Mouse (Mus musculus) megakaryocyte-erythroid progenitor cell, adult 5-6 weeks (primary cell): ENCODE data around the gene Atp8a2. TPM values are rescaled to one million over a fixed set of nuclear protein-coding genes. Genes with fewer than 3 reads are reported as not detected.

Source experiments
- ATAC-seq: replicated peaks from 2 replicates; pipeline ENCODE4 v1.8.0; 2016; ENCODE audit warnings: mild to moderate bottlenecking, inconsistent platforms; ENCODE audit not compliant: severe bottlenecking, poor library complexity, low FRiP score, low TSS enrichment
- total RNA-seq, 2 experiments: library from RNA; stranded (forward) in 1 of 2; stranded (reverse) in 1 of 2; fragments of 200-1000, 215-1000 nt in 1 of 2; fragments of >200 nt in 1 of 2; fragmentation: Nextera tagmentation in 1 of 2; gene quantifications; 2 replicates each; pipeline ENCODE4 v1.2.3; 2014 to 2017

Gene Atp8a2
- total RNA-seq, 2 experiments from 2014 or later: 3.3 TPM; not detected in 1

DNA sequence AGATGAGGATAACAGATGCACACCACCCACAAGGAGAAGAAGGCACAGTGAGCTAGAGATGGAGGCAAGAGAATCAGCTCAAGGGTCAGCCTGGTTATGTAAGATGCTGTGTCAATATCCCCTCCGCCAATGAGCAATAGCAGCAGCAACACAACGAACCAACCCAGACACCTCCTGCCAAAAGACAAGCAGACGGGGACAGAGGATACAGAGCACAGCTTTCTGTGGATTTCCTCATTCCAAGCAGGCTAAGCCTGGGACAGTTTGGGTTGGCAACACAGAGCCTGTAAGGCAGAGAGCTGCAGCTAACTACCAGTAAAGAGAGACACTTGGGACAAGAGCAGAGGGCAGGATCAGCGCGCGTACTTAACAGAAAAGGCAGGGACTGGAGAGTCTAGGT, 504.8 kb downstream of the Atp8a2 start:
- no peak for ATAC-seq

DNA sequence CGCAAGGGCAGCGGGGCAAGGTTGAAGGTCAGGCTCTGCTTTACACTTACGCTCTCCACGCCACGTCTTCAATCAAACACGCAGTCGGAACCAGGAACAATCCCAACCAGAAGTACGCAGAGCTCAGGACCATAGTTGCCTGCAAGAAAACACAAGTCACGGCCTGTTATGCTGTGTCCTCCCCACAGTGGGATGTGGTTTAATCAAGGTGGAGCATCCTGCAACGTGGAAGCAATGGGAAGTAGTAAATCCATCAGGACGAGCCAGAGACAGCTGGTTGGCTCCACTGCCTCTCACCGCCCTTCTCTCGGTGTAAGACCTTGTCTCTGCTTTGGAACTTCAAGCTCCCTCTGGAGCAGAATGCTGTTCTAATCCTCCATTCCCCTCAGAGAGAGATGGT, 505.6 kb downstream of the Atp8a2 start:
- ATAC-seq: no peak

- ATAC-seq: no peak
Measured at GRCm38 (mm10) chr14:59690954-59691353, 506.0 kb downstream of the Atp8a2 start.

DNA sequence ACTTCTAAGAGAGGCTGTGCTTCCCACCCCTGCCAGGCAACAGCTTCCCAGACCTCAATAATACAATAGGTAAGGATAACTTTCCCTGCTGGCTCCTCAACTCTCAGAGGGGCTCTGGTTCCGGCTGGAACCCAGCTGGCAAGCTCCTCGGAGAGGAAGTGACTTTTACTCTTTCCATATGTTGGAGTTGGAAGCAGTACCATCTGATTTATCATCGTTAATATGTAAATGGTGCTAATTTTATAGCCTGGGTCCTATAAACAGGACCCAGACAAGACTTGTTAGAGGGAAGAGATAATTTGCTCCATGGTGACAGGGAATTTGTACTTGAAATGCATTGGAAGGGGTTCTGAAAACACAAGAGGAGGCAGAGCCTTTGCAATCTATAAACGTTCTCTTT, 507.4 kb downstream of the Atp8a2 start:
- no peak for ATAC-seq

DNA sequence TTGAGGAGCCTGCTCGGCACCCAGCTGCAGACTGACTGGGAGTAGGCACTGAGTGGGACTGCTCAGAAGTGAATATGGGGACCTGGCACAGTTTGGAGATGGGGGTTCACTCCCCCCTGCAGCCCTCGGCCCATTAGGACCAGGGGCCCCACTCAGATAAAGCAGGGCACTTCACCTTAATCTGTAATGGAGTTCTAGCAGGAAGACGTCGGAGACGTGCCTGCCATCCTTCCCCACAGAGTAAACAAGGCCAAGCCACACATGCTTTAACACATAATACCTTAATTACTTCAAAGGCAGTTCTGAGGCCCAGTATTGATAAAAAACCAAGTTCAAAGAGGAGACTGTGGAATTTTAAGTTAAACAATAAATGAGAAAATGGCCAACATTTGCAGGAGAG, 510.8 kb downstream of the Atp8a2 start:
- no peak for ATAC-seq

DNA sequence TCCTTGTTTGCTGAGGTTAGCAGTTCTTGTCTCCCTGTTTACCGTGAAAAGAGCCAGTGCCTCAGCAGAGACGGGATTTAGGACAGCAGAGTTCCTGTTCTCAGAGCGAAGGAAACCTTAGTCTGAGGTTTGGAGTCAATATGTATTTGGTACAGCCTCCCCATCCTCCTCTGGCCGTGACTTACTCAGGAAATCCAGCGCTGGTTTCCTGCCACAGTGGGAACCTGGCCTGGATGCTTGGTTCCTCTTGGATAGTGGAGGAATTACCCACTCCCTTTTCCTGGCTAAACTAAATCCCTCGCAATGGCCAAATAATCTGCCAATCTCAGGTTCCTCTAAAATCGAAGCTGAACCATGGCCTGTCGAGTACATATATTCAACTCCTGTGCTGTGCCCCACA, 511.6 kb downstream of the Atp8a2 start:
- no peak for ATAC-seq

DNA sequence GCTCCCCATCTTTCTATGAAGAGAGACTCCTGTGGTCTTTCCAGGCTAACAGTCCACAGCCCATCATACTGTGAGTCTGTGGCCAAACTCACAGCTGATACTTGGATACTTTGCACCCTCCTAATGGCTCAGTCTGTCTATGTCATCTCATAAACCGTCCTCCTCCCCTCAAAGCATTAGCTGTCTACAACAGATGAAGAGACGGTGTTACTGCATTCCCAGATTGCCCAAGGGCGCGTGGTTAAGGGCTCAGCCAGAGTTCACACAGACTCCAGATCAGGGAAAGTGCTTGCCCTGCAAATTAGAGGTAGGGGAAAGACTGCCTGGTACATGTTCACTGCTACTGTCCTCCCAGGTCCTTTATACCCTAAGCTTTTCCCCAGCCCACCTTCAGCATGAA, 515.1 kb downstream of the Atp8a2 start:
- ATAC-seq: no peak

GRCm38 (mm10) chr14:59677598-59678003, 519.4 kb downstream of the Atp8a2 start:
- no peak for ATAC-seq

GRCm38 (mm10) chr14:59675330-59675729, 521.6 kb downstream of the Atp8a2 start:
- no peak for ATAC-seq

GRCm38 (mm10) chr14:59674556-59674955, 522.4 kb downstream of the Atp8a2 start:
- ATAC-seq: no peak

- ATAC-seq: no peak
Measured at GRCm38 (mm10) chr14:59672893-59673515, 524.0 kb downstream of the Atp8a2 start.

GRCm38 (mm10) chr14:59657098-59657497, 539.9 kb downstream of the Atp8a2 start:
- no peak for ATAC-seq

- no peak for ATAC-seq
Measured at GRCm38 (mm10) chr14:59656591-59656990, 540.4 kb downstream of the Atp8a2 start.

GRCm38 (mm10) chr14:59649337-59649736, 547.6 kb downstream of the Atp8a2 start:
- no peak for ATAC-seq

DNA sequence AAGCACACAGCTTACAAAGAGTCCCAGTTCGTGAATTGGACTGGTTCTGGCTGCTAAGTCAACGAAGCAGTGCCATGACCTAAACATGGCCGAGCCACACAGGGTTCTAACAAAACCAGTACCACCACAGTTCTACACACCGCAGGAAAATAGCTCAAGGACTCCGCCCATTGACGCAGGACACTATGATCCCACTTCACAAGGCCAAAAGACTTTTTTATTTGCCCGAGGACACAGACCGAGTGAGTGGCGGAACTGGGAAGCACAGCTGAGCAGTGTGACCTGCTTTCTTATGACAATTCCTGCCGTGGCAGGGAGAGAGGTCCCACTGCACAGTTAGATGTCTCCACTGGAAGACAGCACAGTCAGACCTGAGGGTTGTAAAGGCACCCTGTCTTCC, 548.4 kb downstream of the Atp8a2 start:
- no peak for ATAC-seq

GRCm38 (mm10) chr14:59646826-59647697, 549.9 kb downstream of the Atp8a2 start:
- ATAC-seq: no peak

DNA sequence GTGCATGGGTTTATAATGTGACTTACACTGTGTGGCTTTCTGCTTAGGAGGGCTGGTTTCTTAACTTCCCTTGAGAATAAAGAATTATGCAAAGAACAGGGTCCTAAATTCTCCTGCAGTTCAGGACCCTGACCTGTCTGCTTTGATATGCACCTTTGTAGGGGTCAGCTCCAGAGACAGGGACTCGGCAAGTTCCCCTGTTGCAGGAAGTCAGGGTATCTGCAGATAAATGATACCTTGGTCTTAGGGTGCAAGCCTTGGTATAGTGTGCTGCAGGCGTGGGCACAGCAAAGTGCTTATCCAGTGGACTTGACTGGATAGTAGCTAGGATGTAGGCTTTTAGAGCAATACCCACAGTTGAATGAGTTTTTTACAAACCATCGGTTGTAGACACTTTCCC, 552.1 kb downstream of the Atp8a2 start:
- no peak for ATAC-seq

GRCm38 (mm10) chr14:59644166-59644565, 552.8 kb downstream of the Atp8a2 start:
- no peak for ATAC-seq

DNA sequence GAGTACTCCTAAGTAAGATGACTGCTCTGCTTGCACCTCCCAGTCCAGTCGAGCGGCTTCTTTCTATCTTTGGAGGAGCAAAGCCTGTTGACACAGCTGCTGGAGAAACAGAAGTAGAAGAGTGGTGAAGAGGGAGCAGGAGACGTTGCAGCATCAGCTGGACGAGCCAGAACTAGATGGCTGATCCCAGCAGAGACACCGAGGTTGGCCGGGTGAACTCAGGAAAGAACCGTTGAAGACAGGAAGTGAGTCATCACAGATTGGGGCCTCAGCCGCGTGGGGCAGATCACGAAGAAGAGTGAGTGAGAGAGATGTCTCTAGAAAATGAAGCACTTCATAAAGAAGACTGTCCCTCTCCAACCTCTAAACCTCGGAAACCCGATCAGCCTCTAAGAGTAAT, 553.4 kb downstream of the Atp8a2 start:
- no peak for ATAC-seq

DNA sequence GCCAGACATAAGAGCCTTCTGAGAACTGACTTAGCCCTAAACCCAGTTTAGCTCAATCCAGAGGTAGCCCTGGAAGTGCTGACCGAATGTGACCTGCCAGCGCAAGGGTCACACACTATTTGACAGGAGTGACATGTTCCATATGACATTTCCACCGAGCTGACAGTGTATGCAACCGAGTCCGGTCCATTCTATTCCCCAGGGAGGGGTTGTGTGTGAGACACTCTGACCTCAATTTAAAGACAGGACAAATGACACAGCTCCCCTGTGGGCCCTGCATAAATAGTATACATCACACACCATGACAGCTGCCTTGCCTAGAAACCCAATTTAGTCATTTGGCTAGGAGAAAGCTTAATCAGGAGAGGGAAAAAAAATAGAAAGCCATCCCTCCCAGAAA, 555.1 kb downstream of the Atp8a2 start:
- no peak for ATAC-seq
